Mouse (Mus musculus) activated CD4-positive, CD25-positive, alpha-beta regulatory T cell (primary cell): ENCODE measurements around the gene Steap4. TPM values are rescaled to one million over a fixed set of nuclear protein-coding genes. Genes with fewer than 3 reads are reported as not detected.

ENCODE experiments used
- polyA plus RNA-seq, 2 experiments: library from polyadenylated mRNA; unstranded; fragments of 100-300 nt; shearing (Covaris generic); gene quantifications; one replicate each; pipeline ENCODE4 v1.2.1; 2017

Steap4 gene
- under 1 TPM in 1 of 2 experiments, not detected in 1; 0.11 TPM for polyA plus RNA-seq

DNA sequence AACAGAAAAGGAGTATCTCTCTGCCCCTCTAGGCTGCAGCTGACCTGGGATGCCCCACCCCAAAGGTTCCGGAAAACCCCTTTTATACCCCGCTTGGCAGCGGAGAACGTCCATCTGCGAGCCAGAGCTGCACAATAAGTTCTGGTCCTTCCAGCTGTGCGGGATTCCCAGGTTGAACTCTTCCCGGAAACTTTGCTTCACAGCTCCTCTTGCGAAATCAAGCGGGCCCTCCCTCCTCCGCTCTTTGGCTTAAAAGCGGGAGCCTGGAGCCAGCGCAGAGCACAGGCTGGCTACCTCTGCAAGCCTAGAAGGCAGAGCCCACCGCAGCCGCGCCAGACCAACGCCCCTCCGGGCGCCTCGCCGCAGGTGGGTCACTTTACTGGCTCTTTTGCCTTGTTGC, at the start of gene Steap4:
TSS of gene Steap4 (plus strand) at position 282 of the 400 bp plus-strand sequence.

Other genes starting within 250 kb of the Steap4 start
- 100 to 1,000 TPM; 737 to 772 TPM for gene Sri, start 85.6 kb downstream of the Steap4 start, polyA plus RNA-seq